Mouse (Mus musculus) embryonic facial prominence, embryonic 10.5 days (tissue): ENCODE data around the gene Smim26. TPM values are rescaled to one million over a fixed set of nuclear protein-coding genes. Genes with fewer than 3 reads are reported as not detected.
"Not testable (repeated sequence)": the region's sequence is repeated elsewhere in the genome, so short reads cannot be mapped to it uniquely, and the experiment has no call there.

Experiments used
- DNase-seq: peaks from one replicate; pipeline ENCODE4 v3.0.0-alpha.2; 2017; ENCODE audit warnings: low spot score
- H3K27ac ChIP-seq: fragments of 300-500 bp; sonication (generic); replicated peaks from 2 replicates; pipeline ENCODE4 v1.5.1; 2016; ENCODE audit warnings: mild to moderate bottlenecking
- H3K27me3 ChIP-seq: fragments of 300-500 bp; sonication (generic); replicated peaks from 2 replicates; pipeline ENCODE4 v1.6.1; 2016; ENCODE audit warnings: low read depth, mild to moderate bottlenecking; ENCODE audit not compliant: poor library complexity, severe bottlenecking
- H3K36me3 ChIP-seq: fragments of 300-500 bp; sonication (generic); replicated peaks from 2 replicates; pipeline ENCODE4 v1.6.1; 2016; ENCODE audit warnings: mild to moderate bottlenecking, moderate library complexity
- H3K4me1 ChIP-seq: fragments of 300-500 bp; sonication (generic); 2 replicates; pipeline ENCODE4 v1.6.1; 2016
- H3K4me3 ChIP-seq: fragments of 300-500 bp; sonication (generic); 2 replicates; pipeline ENCODE4 v1.5.1; 2016; ENCODE audit warnings: mild to moderate bottlenecking, moderate library complexity
- H3K9me3 ChIP-seq: fragments of 300-500 bp; sonication (generic); 2 replicates; pipeline ENCODE4 v1.6.1; 2016; ENCODE audit warnings: mild to moderate bottlenecking
- WGBS: fragments of 180-500 bp; shearing (Covaris S2); methylation state at CpG from one replicate; pipeline ENCODE4 v1.1.7; 2016; 5-methylcytosine and 5-hydroxymethylcytosine counted together
- polyA plus RNA-seq: library from polyadenylated mRNA; unstranded; fragments of >200 nt; fragmentation: Nextera tagmentation; extraction: Ambion mirVana; gene quantifications from 2 replicates; pipeline ENCODE4 v1.2.1, GENCODE M21; 2016

Smim26 gene
- polyA plus RNA-seq = 30.8 and 34.0 TPM in 2 replicates

- Histone ChIP-seq H3K4me1 (peaks cover 4% of the 10 kb centered on the region; the same call in 1 of the 2 replicates), H3K4me3 (peak within 1 kb of the TSS; percentile 75), H3K27me3 (no peaks in the 10 kb centered on the region), H3K27ac (peak within 1 kb of the TSS; percentile 83), H3K9me3 (no peaks in the 10 kb centered on the region), H3K36me3 (peaks cover 27% of the 10 kb centered on the region)
- 2% methylated on average over 31 of the region's 31 CpGs for WGBS
- DNase-seq = peak; percentile 80
Observed at GRCm38 (mm10) chr2:144593951-144594651, at the start of gene Smim26. Gene Smim26 (plus strand): TSS chr2:144594054.

- Histone ChIP-seq H3K9me3 (no peaks in the 10 kb centered on the region), H3K36me3 (peaks cover 87% of the 10 kb centered on the region), H3K27me3 (no peaks in the 10 kb centered on the region), H3K4me3 (no peak overlapping the region), H3K27ac (no peak overlapping the region), H3K4me1 (peaks cover 8% of the 10 kb centered on the region; the same call in 1 of the 2 replicates)
- DNase-seq = no peak
- WGBS = 94% methylated on average over 6 of the region's 6 CpGs
Observed at GRCm38 (mm10) chr2:144544630-144545029, 49.2 kb upstream of the Smim26 start.

GRCm38 (mm10) chr2:144545061-144545460 is 48.8 kb upstream of the Smim26 start:
- DNase-seq = no peak
- 96% methylated on average over 2 of the region's 2 CpGs for WGBS
- Histone ChIP-seq H3K9me3 (no peaks in the 10 kb centered on the region), H3K36me3 (peaks cover 83% of the 10 kb centered on the region), H3K4me3 (no peak overlapping the region), H3K4me1 (peaks cover 12% of the 10 kb centered on the region; the same call in 1 of the 2 replicates), H3K27ac (no peak overlapping the region), H3K27me3 (no peaks in the 10 kb centered on the region)

GRCm38 (mm10) chr2:144545481-144545880 is 48.4 kb upstream of the Smim26 start:
- Histone ChIP-seq H3K36me3 (peaks cover 78% of the 10 kb centered on the region), H3K27ac (no peak overlapping the region), H3K9me3 (no peaks in the 10 kb centered on the region), H3K4me3 (no peak overlapping the region), H3K27me3 (no peaks in the 10 kb centered on the region), H3K4me1 (peaks cover 12% of the 10 kb centered on the region; the same call in 1 of the 2 replicates)
- 75% methylated on average over 1 of the region's 1 CpGs for WGBS
- DNase-seq = no peak

GRCm38 (mm10) chr2:144547559-144547958 is 46.3 kb upstream of the Smim26 start:
- DNase-seq = no peak
- Histone ChIP-seq H3K27me3 (no peaks in the 10 kb centered on the region), H3K27ac (no peak overlapping the region), H3K36me3 (peaks cover 58% of the 10 kb centered on the region), H3K9me3 (no peaks in the 10 kb centered on the region), H3K4me1 (peaks cover 12% of the 10 kb centered on the region; the same call in 1 of the 2 replicates), H3K4me3 (no peak overlapping the region)
- 67% methylated on average over 4 of the region's 4 CpGs for WGBS

- Histone ChIP-seq H3K4me1 (peaks cover 16% of the 10 kb centered on the region; the same call in 1 of the 2 replicates), H3K27me3 (no peaks in the 10 kb centered on the region), H3K27ac (peak within 1 kb of the TSS; percentile 95), H3K36me3 (peaks cover 31% of the 10 kb centered on the region), H3K4me3 (peak within 1 kb of the TSS; percentile 76), H3K9me3 (no peaks in the 10 kb centered on the region)
- DNase-seq = peak; percentile 85
- under 1% methylated on average over 17 of the region's 17 CpGs for WGBS
Observed at GRCm38 (mm10) chr2:144550529-144550928, 43.3 kb upstream of the Smim26 start, which contains the start of gene Rbbp9. Gene Rbbp9 (minus strand): TSS chr2:144550869.

GRCm38 (mm10) chr2:144553905-144554304 is 39.9 kb upstream of the Smim26 start:
- 94% methylated on average over 3 of the region's 3 CpGs for WGBS
- Histone ChIP-seq H3K9me3 (no peaks in the 10 kb centered on the region), H3K4me1 (peaks cover 25% of the 10 kb centered on the region), H3K4me3 (no peak overlapping the region), H3K27ac (no peak overlapping the region), H3K27me3 (no peaks in the 10 kb centered on the region), H3K36me3 (peaks cover under 1% of the 10 kb centered on the region; the same call in 1 of the 2 replicates)
- DNase-seq = no peak

GRCm38 (mm10) chr2:144555286-144555819 is 38.5 kb upstream of the Smim26 start:
- no peak for DNase-seq

GRCm38 (mm10) chr2:144555820-144556552 is 37.9 kb upstream of the Smim26 start, which contains the start of gene Sec23b:
Gene Sec23b (plus strand): TSS chr2:144556229.
- Histone ChIP-seq H3K9me3 (no peaks in the 10 kb centered on the region), H3K4me3 (peak within 1 kb of the TSS; percentile 89), H3K4me1 (peaks cover 15% of the 10 kb centered on the region), H3K36me3 (peaks cover 15% of the 10 kb centered on the region), H3K27ac (peak within 1 kb of the TSS; percentile 91), H3K27me3 (no peaks in the 10 kb centered on the region)
- DNase-seq = peak; percentile 95
- WGBS = under 1% methylated on average over 44 of the region's 44 CpGs

More at GRCm38 (mm10) chr2:144555286-144555819, 38.5 kb upstream of the Smim26 start:
- Histone ChIP-seq H3K36me3 (peaks cover 15% of the 10 kb centered on the region), H3K4me1 (peaks cover 15% of the 10 kb centered on the region), H3K9me3 (no peaks in the 10 kb centered on the region), H3K27ac (peak overlapping the region; percentile 91), H3K4me3 (peak overlapping the region; percentile 89), H3K27me3 (no peaks in the 10 kb centered on the region)
- WGBS = 4% methylated on average over 14 of the region's 14 CpGs

- H3K4me1 ChIP-seq = no peaks in the 10 kb centered on the region
- DNase-seq = no peak
- H3K4me3 ChIP-seq = no peak overlapping the region
- no peak overlapping the region for H3K27ac ChIP-seq
- no peaks in the 10 kb centered on the region for H3K27me3 ChIP-seq
- H3K36me3 ChIP-seq = peaks cover 72% of the 10 kb centered on the region
- H3K9me3 ChIP-seq = no peaks in the 10 kb centered on the region
- 85% methylated on average over 4 of the region's 4 CpGs for WGBS
Observed at GRCm38 (mm10) chr2:144588723-144589122, 5.1 kb upstream of the Smim26 start.

GRCm38 (mm10) chr2:144593036-144593435 is 818 bp upstream of the Smim26 start:
- H3K9me3 ChIP-seq = not testable (repeated sequence)

GRCm38 (mm10) chr2:144598006-144598405 is 4.2 kb downstream of the Smim26 start:
- Histone ChIP-seq H3K27ac (no peak overlapping the region), H3K36me3 (peaks cover 8% of the 10 kb centered on the region), H3K4me3 (no peak overlapping the region), H3K27me3 (no peaks in the 10 kb centered on the region; the same call in 1 of the 2 replicates), H3K9me3 (no peaks in the 10 kb centered on the region), H3K4me1 (peaks cover 14% of the 10 kb centered on the region; the same call in 1 of the 2 replicates)
- no peak for DNase-seq
- WGBS = 63% methylated on average over 2 of the region's 2 CpGs

More at GRCm38 (mm10) chr2:144593036-144593435, 818 bp upstream of the Smim26 start:
- peaks cover 37% of the 10 kb centered on the region for H3K36me3 ChIP-seq
- H3K27ac ChIP-seq, H3K4me3 ChIP-seq, H3K27me3 ChIP-seq, DNase-seq, H3K4me1 ChIP-seq: not testable (repeated sequence)
- WGBS = 68% methylated on average over 8 of the region's 8 CpGs
